Mouse (Mus musculus): Measurements from ENCODE around the gene Per1. TPM values are rescaled to one million over a fixed set of nuclear protein-coding genes. Genes with fewer than 3 reads are reported as not detected.

The Per1 gene
- polyA plus RNA-seq, 1 experiment, result 42.7 TPM

Other genes with a start within 250 kb of the Per1 start
- gene Ndel1, start 223.4 kb upstream of the Per1 start, polyA plus RNA-seq (2012; rRNA removed), result 99.0 and 114 TPM in 2 replicates
- 0.02 TPM in 1 of 2 replicates, not detected in the other for gene Rnf222, start 206.7 kb upstream of the Per1 start, polyA plus RNA-seq (2012; rRNA removed)
- 1,561 and 1,707 TPM in 2 replicates for gene Rpl26, start 193.6 kb upstream of the Per1 start, polyA plus RNA-seq (2012; rRNA removed)
- 0.48 and 0.82 TPM in 2 replicates for gene Odf4, start 168.1 kb upstream of the Per1 start, polyA plus RNA-seq (2012; rRNA removed)
- gene Arhgef15, start 137.7 kb upstream of the Per1 start, polyA plus RNA-seq (2012; rRNA removed), result 17.6 and 23.9 TPM in 2 replicates
- 15.3 and 15.5 TPM in 2 replicates for gene Slc25a35, start 127.1 kb upstream of the Per1 start, polyA plus RNA-seq (2012; rRNA removed)
- gene Rangrf, start 120.0 kb upstream of the Per1 start, polyA plus RNA-seq (2012; rRNA removed), result 26.1 and 26.2 TPM in 2 replicates
- gene Pfas, start 86.8 kb upstream of the Per1 start, polyA plus RNA-seq (2012; rRNA removed), result 19.0 and 19.8 TPM in 2 replicates
- 48.7 and 49.2 TPM in 2 replicates for gene Ctc1, start 79.3 kb upstream of the Per1 start, polyA plus RNA-seq (2012; rRNA removed)
- gene Aurkb, start 49.6 kb upstream of the Per1 start, polyA plus RNA-seq (2012; rRNA removed), result 0.96 and 1.1 TPM in 2 replicates
- 28.6 and 32.0 TPM in 2 replicates for gene Borcs6, start 35.5 kb upstream of the Per1 start, polyA plus RNA-seq (2012; rRNA removed)
- gene Tmem107, start 24.4 kb upstream of the Per1 start, polyA plus RNA-seq (2012; rRNA removed), result 22.0 and 23.5 TPM in 2 replicates
- gene Vamp2, start 6.7 kb upstream of the Per1 start, polyA plus RNA-seq (2012; rRNA removed), result 1,200 and 1,339 TPM in 2 replicates
- gene Hes7, start 25.2 kb downstream of the Per1 start, polyA plus RNA-seq (2012; rRNA removed), result 0.78 and 0.86 TPM in 2 replicates
- 1.8 and 1.9 TPM in 2 replicates for gene 9130213A22Rik, start 27.4 kb downstream of the Per1 start, polyA plus RNA-seq (2012; rRNA removed)
- gene Aloxe3, start 30.7 kb downstream of the Per1 start, polyA plus RNA-seq (2012; rRNA removed), result 5.1 and 8.0 TPM in 2 replicates
- 2.0 TPM in 2 replicates for gene Alox12b, start 61.8 kb downstream of the Per1 start, polyA plus RNA-seq (2012; rRNA removed)
- 1.6 and 1.8 TPM in 2 replicates for gene Alox8, start 102.6 kb downstream of the Per1 start, polyA plus RNA-seq (2012; rRNA removed)
- gene Gucy2e, start 141.8 kb downstream of the Per1 start, polyA plus RNA-seq (2012; rRNA removed), result 0.92 and 1.00 TPM in 2 replicates
- 27.8 and 31.3 TPM in 2 replicates for gene Cntrob, start 228.6 kb downstream of the Per1 start, polyA plus RNA-seq (2012; rRNA removed)
- 73.4 and 85.0 TPM in 2 replicates for gene Trappc1, start 228.8 kb downstream of the Per1 start, polyA plus RNA-seq (2012; rRNA removed)
- gene Kcnab3, start 231.0 kb downstream of the Per1 start, polyA plus RNA-seq (2012; rRNA removed), result 105 and 109 TPM in 2 replicates
- 130 and 138 TPM in 2 replicates for gene Rnf227, start 245.2 kb downstream of the Per1 start, polyA plus RNA-seq (2012; rRNA removed)

Measured in frontal cortex, adult 2 months (tissue).